Mouse (Mus musculus) liver, adult 2 months (tissue): ENCODE data around the gene Fuca2.
"Not testable (repeated sequence)": the region's sequence is repeated elsewhere in the genome, so short reads cannot be mapped to it uniquely, and the experiment has no call there.

ENCODE experiments used
- CTCF ChIP-seq: fragments of 200-500 bp; IDR thresholded peaks from 2 replicates; pipeline ENCODE4 v1.5.1; 2011; ENCODE audit warnings: low read depth, low read length, control low read depth
- POLR2A ChIP-seq: fragments of 200-500 bp; IDR thresholded peaks from 2 replicates; pipeline ENCODE4 v1.6.1; 2011; ENCODE audit warnings: low read length, control low read depth; ENCODE audit not compliant: insufficient read depth; ENCODE audit errors: extremely low read depth

GRCm38 (mm10) chr10:13501533-13501932 lies 2.2 kb downstream of the Fuca2 start:
- TF ChIP-seq POLR2A, CTCF: not testable (repeated sequence)
